Mouse (Mus musculus) forebrain, embryonic 11.5 days (tissue): ENCODE data around the gene Kif15. TPM values are rescaled to one million over a fixed set of nuclear protein-coding genes. Genes with fewer than 3 reads are reported as not detected.

Experiments
- ATAC-seq: fragments of 200-750 bp; cut with Nextera tagmentation; replicated peaks from 2 replicates; pipeline ENCODE4 v1.8.0; 2017; ENCODE audit warnings: moderate TSS enrichment; ENCODE audit not compliant: low FRiP score
- DNase-seq: peaks from one replicate; pipeline ENCODE4 v3.0.0-alpha.2; 2017; ENCODE audit warnings: low spot score
- H3K27ac ChIP-seq: fragments of 300-500 bp; sonication (generic); 2 replicates; pipeline ENCODE4 v1.5.1; 2014; ENCODE audit warnings: low read depth, low read length
- H3K27me3 ChIP-seq: fragments of 300-500 bp; sonication (generic); 2 replicates; pipeline ENCODE4 v1.6.1; 2014; ENCODE audit warnings: mild to moderate bottlenecking, low read length, mixed read lengths; ENCODE audit not compliant: control insufficient read depth, insufficient read depth
- H3K36me3 ChIP-seq: fragments of 300-500 bp; sonication (generic); 2 replicates; pipeline ENCODE4 v1.6.1; 2014; ENCODE audit warnings: mild to moderate bottlenecking, low read length, moderate library complexity, mixed read lengths; ENCODE audit not compliant: control insufficient read depth, insufficient read depth
- H3K4me1 ChIP-seq: fragments of 300-500 bp; sonication (generic); replicated peaks from 2 replicates; pipeline ENCODE4 v1.6.1; 2014; ENCODE audit warnings: low read length, mixed read lengths; ENCODE audit not compliant: control insufficient read depth, insufficient read depth
- H3K4me2 ChIP-seq: fragments of 300-500 bp; sonication (generic); 2 replicates; pipeline ENCODE4 v1.6.1; 2014; ENCODE audit warnings: low read depth, mild to moderate bottlenecking, low read length, moderate library complexity, mixed read lengths; ENCODE audit not compliant: severe bottlenecking
- H3K4me3 ChIP-seq: fragments of 300-500 bp; sonication (generic); 2 replicates; pipeline ENCODE4 v1.5.1; 2014; ENCODE audit warnings: low read depth, low read length
- H3K9ac ChIP-seq: fragments of 300-500 bp; sonication (generic); 2 replicates; pipeline ENCODE4 v1.6.1; 2014; ENCODE audit warnings: low read length
- H3K9me3 ChIP-seq: fragments of 300-500 bp; sonication (generic); 2 replicates; pipeline ENCODE4 v1.6.1; 2016; ENCODE audit warnings: low read length, mixed read lengths; ENCODE audit not compliant: control insufficient read depth
- WGBS: fragments of 180-500 bp; shearing (Covaris S2); extraction: QIAGEN DNeasy Blood & Tissue Kit; methylation state at CpG from one replicate; pipeline ENCODE4 v1.1.7; 2014; 5-methylcytosine and 5-hydroxymethylcytosine counted together
- polyA plus RNA-seq: library from polyadenylated mRNA; unstranded; fragments of >200 nt; fragmentation: Nextera tagmentation; extraction: Ambion mirVana; gene quantifications from 2 replicates; pipeline ENCODE4 v1.2.1, GENCODE M21; 2014

Kif15 gene
- polyA plus RNA-seq, 1 experiment from 2014 or later: 109 TPM

GRCm38 (mm10) chr9:123047665-123048064, 96.8 kb downstream of the Kif15 start:
- ATAC-seq: no peak
- Histone ChIP-seq H3K9ac (no peak overlapping the region), H3K4me1 (no peaks in the 10 kb centered on the region), H3K9me3 (no peaks in the 10 kb centered on the region), H3K36me3 (no peaks in the 10 kb centered on the region), H3K27ac (no peak overlapping the region), H3K4me2 (no peak overlapping the region), H3K27me3 (no peaks in the 10 kb centered on the region), H3K4me3 (no peak overlapping the region)
- no peak for DNase-seq
- WGBS: 89% methylated on average over 1 of the region's 1 CpGs

GRCm38 (mm10) chr9:123058724-123059292, 108.0 kb downstream of the Kif15 start:
- no peaks in the 10 kb centered on the region for H3K4me1 ChIP-seq
- no peak overlapping the region for H3K4me2 ChIP-seq
- no peaks in the 10 kb centered on the region for H3K36me3 ChIP-seq
- H3K9me3 ChIP-seq: no peaks in the 10 kb centered on the region
- H3K27ac ChIP-seq: no peak overlapping the region
- ATAC-seq (no peak), DNase-seq (no peak)
- no peaks in the 10 kb centered on the region for H3K27me3 ChIP-seq
- H3K9ac ChIP-seq: no peak overlapping the region
- no peak overlapping the region for H3K4me3 ChIP-seq

DNA sequence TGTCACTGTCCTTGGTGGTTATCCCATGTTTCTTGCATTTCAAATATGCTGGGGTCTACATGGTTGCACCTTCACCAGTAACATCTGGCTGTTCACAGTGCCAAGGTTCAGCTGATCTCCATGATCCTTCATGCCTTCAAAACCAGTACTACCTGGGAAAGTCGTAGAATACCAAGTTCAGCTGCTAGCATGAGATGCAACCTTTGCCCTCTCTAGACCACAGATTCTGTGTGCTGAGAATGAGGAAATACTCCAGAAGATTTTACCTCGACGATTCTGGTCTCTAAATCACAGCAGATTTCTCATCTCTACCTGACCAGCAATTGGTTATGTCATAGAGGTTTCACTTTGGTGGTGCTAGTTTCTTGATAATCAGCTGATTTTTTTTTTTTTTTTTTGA, 109.3 kb downstream of the Kif15 start:
- Histone ChIP-seq H3K4me2 (no peak overlapping the region), H3K9ac (no peak overlapping the region), H3K4me1 (no peaks in the 10 kb centered on the region), H3K4me3 (no peak overlapping the region), H3K36me3 (no peaks in the 10 kb centered on the region), H3K9me3 (no peaks in the 10 kb centered on the region), H3K27ac (no peak overlapping the region), H3K27me3 (no peaks in the 10 kb centered on the region)
- DNase-seq: no peak
- ATAC-seq: no peak
- 90% methylated on average over 3 of the region's 3 CpGs for WGBS

Other genes starting within 250 kb of the Kif15 start
- gene Topaz1, start 203.7 kb upstream of the Kif15 start, polyA plus RNA-seq: not detected in 2 replicates
- 5.6 and 6.0 TPM in 2 replicates for gene Tcaim, start 145.5 kb upstream of the Kif15 start, polyA plus RNA-seq
- 0.67 TPM in 1 of 2 replicates, not detected in the other for gene Gm35549, start 107.0 kb upstream of the Kif15 start, polyA plus RNA-seq
- 75.9 and 81.8 TPM in 2 replicates for gene Zfp445, start 85.0 kb upstream of the Kif15 start, polyA plus RNA-seq
- 5.5 and 5.7 TPM in 2 replicates for gene Zkscan7, start 65.4 kb upstream of the Kif15 start, polyA plus RNA-seq
- 32.2 and 34.8 TPM in 2 replicates for gene Zfp105, start 28.0 kb upstream of the Kif15 start, polyA plus RNA-seq
- gene 1110059G10Rik, start within 50 bp of the Kif15 start, polyA plus RNA-seq: 28.9 and 31.9 TPM in 2 replicates
- 17.2 and 17.6 TPM in 2 replicates for gene Tmem42, start 70.3 kb downstream of the Kif15 start, polyA plus RNA-seq
- 0.47 and 1.3 TPM in 2 replicates for gene Tgm4, start 83.7 kb downstream of the Kif15 start, polyA plus RNA-seq
- gene Zdhhc3, start 162.2 kb downstream of the Kif15 start, polyA plus RNA-seq: 69.1 and 69.2 TPM in 2 replicates
- 133 and 142 TPM in 2 replicates for gene Exosc7, start 162.2 kb downstream of the Kif15 start, polyA plus RNA-seq
- not detected in 2 replicates for gene Clec3b, start 199.9 kb downstream of the Kif15 start, polyA plus RNA-seq